Mouse (Mus musculus): ENCODE data around the gene Osr1.

The Osr1 gene

GRCm38 (mm10) chr12:9587732-9588131 is 17.8 kb downstream of the Osr1 start:
- no peak for DNase-seq (ENCODE audit: low read depth)

- no peak for DNase-seq (ENCODE audit: low read depth)
Measured at GRCm38 (mm10) chr12:9589561-9590134, 19.7 kb downstream of the Osr1 start.

GRCm38 (mm10) chr12:9591141-9591540 is 21.2 kb downstream of the Osr1 start:
- no peak for DNase-seq (ENCODE audit: low read depth)

GRCm38 (mm10) chr12:9598219-9598618 is 28.3 kb downstream of the Osr1 start:
- DNase-seq (ENCODE audit: low read depth), result no peak

All from induced T-regulatory cell, adult 2 months (primary cell).